Mouse (Mus musculus) lung, postnatal 0 days (tissue): ENCODE results near the gene Atl3.

Experiments used
- CTCF ChIP-seq: IDR thresholded peaks from 2 replicates; pipeline ENCODE4 v1.5.1; 2016; ENCODE audit warnings: antibody characterized with exemption, mild to moderate bottlenecking
- EP300 ChIP-seq: IDR thresholded peaks from 2 replicates; pipeline ENCODE4 v1.6.1; 2016; ENCODE audit warnings: antibody characterized with exemption, mild to moderate bottlenecking, control low read depth

- TF ChIP-seq EP300 (no peak), CTCF (no peak)
Measured at GRCm38 (mm10) chr19:7552301-7552673, 58.4 kb downstream of the Atl3 start.
